Mouse (Mus musculus): ENCODE measurements around the gene Rac1.

DNA sequence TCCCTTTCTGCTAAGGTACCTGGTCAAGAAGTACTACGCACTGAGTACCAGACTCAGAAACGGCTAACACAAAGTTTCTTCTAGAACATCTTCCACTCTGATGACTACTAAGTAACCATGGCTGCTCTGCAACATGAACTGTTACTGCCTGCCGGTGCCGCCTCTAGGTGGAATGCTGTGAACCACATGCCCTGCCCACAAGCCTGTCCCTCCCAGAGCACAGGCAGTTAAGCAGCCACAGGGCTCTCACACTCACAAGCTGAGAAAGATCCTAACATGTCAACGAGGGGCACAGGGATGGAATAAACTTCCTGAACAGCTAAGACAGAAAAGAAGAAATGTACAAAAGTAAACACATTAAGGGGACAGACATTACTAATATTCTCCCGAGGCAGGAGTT, 10.4 kb downstream of the Rac1 start:
- TF ChIP-seq CTCF (IDR thresholded peaks at IDR 0.05; ENCODE audit: low read depth, low read length): no peak
- TF ChIP-seq POLR2A (IDR thresholded peaks at IDR 0.05; ENCODE audit: extremely low read depth, insufficient read depth, low read length): no peak

All from liver, adult 2 months (tissue).